Mouse (Mus musculus): ENCODE measurements at regions not wholly inside any gene's neighbourhood (a gene's known extent, or its start where the extent isn't known, plus 50 kb on each side); places are given as distances from the start of the nearest gene placed in this dataset.

DNA sequence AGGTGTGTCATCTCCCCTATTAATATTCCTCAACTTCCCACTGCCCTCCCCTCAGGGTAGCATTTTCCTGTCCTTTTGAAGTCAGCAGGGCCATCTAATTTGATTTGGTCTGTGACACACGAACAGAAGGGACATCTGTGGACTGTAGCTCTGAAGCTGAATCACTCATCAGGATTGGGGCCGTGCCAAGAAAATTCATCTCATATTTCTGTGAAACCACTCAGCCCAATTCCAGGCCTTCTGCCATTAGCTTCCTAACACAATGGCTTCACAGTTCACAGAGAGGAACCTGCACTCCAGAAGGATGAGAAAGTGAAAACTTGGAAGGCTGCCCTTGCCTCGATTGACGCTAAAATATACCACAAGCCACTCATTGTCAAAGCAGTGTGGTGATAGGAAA is 86.1 kb downstream of the Abhd5 start:
- DNase-seq: peak in 1 of 2 experiments; percentile 8

DNA sequence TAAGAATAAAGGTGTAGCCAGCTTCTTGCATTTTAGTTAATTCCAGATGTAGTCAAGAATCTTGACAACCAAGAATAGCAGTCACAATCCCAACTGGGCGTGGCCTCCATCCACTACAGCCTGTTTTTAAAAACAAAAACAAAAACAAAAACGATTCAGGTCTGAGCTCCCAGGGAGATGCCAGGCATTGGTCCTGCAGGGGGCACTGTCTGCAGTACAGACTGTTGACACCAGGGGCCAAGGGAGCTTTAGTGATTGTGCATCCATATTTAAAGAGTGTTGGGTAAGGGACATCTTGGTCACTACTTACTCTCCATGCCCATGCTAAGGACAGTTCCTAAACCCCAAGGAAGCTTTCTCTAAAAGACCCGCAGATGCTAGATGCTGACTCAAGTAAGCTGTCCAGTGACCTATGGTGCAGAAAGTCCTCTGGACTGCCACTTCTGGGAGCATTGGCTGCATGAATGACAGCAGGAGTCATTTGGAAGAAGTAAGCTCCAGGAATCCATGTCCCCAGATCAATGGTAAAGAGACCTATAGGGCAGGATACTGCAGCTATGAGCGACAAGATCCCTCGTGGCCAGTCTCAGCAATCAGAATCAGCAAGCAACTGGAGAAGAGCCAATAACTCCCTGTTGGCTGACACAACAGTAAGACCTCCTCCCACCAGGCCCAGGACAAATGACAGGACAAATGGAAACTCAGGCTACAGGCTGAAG is 95.1 kb downstream of the Abhd5 start:
- no peak for DNase-seq

DNA sequence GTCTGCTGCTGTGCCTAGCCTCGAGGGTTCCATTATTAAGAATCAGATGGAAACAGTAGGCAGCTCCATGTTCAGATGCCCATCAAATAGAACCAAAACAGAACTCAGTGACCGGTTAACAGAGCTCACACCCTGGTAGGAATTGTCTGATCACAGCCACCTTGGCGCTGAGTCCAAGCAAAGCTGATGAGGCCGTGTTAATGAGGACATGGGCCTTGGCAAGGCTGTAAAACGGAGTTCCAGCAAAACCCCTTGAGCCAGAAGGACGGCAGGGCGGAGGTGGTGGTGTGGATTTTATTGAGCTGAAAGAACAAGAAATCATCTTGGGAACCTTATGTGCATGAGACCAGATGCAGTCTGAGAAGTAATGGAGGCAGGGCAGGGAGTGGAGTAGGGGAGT is 96.2 kb downstream of the Abhd5 start:
- DNase-seq: no peak

DNA sequence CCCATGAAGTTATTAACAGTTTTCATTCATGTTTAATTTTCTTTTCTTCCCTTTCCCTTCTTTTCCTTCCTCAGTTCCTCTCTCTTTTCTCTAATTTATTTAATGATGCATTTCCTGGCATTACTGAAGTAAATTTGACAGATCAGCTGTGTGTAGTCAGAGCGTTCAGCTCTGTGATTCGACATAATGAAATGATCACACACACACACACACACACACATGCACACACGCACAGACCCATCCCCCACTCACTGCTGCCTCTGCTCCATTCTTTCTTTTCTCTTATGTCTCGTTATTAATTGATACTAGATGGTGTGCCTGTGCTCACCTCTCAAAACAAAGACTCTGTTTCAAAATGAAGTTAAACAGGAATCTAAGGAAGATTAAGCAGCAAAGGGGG is 96.9 kb downstream of the Abhd5 start:
- DNase-seq: peak in 1 of 2 experiments; percentile 14

DNA sequence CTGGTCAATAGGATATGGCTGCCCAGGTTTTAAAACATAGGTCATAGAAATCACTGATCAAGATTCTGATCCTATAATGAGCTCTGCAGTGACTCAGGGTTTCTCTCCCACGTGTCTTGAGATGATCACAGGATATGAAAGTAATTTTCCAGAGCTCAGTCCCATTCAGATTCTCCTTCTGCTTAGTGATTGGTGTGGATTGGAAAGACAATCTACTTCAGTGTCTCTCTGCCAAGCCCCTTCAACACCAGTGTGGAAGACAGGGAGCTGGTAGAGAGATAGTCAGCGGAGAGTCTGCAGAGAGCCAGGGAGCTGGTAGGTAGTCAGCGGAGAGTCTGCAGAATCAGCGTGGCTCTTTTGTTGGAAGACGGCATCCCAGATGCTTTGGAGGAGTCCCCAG is 99.1 kb downstream of the Abhd5 start:
- no peak for DNase-seq

DNA sequence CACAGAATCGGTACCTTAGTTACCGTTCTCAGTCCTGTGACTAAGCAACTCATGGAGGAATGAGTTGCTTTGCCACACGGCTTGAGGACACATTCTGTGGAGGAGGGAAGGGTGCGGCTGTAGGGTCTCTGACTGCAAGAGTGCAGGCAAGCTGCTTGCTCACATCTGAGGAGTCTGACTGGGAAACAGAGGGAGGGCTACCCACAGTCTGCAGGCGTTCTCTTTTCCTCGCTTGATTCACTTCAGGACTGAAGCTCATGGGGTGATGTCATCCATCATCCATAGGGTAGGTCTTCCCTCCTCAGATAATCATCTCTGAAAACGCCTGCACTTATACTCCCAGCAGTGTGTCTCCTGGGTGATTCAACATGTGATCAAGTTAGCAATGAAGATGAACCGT is 103.9 kb downstream of the Abhd5 start:
- DNase-seq: no peak

DNA sequence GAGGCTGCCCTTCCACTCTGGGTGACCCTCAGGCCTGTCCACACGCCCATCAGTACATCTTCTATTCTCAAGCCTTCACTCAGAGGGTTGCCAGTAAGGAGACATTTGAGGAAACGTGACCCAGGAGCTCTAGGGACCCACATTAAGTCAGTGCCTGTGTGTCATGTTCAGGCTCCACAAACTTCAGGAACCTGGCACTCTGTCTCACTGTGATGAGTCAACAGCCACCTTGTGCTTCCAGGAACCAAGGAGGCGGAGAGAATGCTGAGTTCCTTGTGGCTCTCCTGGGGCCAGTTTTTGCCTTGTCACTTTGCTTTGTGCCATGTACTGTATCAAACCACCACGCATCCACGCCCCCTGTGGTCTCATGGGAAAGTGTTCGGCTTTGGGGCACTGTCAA is 104.4 kb downstream of the Abhd5 start:
- DNase-seq: no peak

DNA sequence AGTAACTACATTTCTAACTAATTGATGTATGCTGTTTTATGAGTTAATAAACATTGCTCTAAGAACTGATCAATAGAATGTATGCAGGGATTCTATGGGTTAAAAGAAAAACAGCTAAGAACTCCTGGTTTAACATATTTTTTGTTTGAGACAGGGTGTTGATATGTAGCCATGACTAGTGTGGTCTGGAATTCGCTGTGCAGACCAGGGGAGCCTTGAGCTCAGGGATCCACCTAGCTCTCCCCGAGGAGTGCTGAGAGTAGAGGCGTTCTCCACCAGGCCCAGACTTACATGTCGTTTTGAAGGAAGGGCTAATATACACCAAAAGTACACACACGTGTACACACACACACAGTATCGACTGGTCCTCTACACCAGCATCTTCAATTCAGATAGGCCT is 108.1 kb downstream of the Abhd5 start:
- no peak for DNase-seq

DNA sequence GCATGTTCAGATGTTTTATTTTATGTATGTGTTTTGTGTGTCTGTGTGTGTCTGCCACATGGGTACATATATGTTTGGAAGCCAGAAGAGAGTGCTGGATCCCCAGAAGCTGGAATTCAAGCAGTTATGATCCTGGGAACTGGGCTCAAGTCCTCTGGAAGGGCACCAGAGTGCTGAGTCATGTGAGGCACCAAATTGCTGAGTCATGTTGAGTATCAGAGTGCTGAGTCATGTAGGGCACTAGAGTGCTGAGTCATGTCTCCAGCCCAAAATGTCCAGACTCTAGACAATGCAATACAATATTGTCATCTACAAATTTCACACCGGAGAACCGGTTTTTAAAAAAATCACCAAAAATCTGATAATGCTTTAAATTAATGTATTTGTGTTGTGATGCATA is 120.1 kb downstream of the Abhd5 start:
- DNase-seq: no peak

DNA sequence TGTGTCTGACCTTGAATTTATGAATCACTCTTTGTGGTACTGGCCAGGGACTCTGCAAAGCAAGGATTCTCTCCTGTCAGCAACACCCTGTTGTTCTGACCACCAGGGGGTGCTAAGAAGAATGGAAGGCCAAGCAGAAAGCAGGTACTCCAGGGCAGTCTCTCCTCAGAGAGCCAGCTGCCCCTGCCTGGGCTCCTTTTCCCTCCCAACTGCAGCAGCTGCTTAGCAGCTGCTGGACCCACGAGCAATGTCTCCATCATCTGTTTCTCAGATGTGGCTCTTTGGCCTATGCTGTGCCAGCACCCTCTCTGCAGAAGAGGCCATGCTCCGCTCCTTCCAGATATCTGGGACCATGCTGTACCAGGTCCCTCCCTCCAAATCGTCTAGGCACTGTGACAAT is 124.9 kb downstream of the Abhd5 start:
- peak; percentile 63 to 71 for DNase-seq

DNA sequence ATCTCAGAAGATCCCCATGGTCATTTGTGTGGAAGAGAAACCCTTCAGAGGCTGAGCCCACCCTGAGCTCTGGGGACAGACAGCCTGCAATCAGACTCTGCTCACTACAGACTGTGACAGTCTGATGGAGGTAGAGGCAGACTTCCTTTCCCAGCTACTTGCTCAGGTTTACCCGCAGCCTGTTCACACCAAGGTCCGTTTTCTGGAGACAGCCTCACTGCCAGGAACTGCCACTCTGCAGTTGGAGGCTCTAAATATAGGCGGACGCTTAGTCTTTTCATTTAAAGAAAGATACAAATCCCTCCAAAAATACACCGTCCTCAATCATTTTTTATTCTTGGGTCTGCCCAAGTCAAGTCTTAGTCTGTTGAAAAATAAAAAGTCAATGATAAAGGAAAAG is 135.6 kb downstream of the Abhd5 start:
- DNase-seq: no peak

DNA sequence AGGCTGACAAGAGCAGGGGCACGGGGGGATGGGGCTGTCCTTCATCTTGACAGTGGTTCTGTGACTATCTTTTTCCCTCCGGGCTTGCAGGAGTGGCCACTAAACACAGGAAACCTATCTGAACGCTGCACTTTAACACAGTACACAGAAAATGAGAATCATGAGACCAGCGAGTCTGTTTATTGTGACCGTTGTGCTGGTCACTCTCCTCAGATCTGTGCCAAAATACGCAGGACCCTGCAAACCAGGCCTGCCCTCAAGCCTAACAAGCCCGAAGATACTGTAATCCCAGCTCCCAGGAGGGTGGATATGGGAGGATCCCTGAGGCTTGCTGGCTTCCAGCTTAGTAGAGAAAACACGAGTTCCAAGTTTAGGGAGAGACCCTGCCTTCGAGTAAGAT is 143.3 kb downstream of the Abhd5 start:
- no peak for DNase-seq

DNA sequence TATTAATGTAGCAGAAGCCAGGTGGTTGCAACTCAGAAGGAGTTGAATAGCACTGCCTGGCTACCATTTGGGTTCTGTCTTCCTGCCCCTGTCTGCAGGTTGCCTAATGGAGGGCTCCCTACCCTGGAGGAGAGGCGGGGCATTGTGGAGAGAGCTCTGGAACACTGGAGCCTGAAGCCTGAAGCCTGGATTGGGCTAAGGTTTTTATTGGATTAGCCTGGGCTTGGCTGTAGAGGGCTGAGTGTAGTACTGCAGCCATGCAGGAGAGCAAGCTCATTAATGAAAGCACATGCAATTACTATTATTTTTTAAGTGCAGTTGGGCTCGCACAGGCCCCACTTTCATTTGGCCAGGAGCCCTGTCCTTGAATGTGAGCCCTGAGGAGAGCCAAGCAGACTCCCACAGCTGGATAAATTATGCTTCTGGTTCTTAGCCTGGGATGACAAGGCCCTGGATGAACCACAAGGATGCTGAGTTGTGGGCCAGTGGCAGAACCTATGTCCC is 145.1 kb downstream of the Abhd5 start:
- peak in 1 of 2 experiments; percentile 5 for DNase-seq

DNA sequence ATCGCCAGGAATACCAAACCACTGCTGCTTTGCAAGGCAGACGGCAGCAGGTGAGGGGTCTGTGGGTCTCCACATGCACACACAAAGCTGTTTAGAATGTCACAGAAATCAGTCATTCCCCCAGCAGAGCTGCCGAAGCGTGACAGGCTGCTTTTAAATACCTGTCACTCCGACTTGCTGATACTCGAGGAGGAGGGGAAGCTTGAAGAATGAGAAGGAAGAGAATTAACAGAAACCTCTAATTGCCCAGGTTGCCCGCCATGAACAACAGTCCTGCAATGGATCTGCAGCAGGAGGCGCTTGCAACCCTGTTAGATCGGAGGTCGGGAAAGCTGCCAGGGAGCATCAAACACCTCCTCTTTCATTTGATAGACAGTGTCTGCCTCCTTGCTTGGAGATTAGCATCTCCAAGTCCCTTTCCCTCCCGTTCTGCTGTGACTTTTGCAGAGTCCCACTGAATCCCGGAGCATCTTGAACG is 150.5 kb downstream of the Abhd5 start:
- DNase-seq: peak in 1 of 2 experiments; percentile 6

DNA sequence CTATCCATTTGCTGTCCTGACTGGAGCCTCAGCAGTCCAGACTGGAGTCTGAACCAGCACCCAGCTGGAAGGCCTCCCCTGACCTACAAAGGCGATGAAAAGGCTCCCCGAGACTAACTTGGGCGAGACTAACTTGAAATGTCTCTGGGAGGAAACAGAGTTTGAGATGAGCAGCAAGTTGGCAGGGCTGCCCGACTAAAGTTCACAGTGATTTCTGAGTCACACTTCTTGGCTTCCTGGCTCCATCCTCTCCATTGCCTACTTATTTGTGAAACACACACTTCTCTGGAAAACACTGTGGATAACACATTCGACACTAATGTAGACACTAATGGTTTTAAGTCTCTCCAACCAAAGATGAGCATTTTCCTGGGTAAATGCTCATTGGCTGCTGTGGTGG is 170.2 kb downstream of the Abhd5 start:
- no peak for DNase-seq

DNA sequence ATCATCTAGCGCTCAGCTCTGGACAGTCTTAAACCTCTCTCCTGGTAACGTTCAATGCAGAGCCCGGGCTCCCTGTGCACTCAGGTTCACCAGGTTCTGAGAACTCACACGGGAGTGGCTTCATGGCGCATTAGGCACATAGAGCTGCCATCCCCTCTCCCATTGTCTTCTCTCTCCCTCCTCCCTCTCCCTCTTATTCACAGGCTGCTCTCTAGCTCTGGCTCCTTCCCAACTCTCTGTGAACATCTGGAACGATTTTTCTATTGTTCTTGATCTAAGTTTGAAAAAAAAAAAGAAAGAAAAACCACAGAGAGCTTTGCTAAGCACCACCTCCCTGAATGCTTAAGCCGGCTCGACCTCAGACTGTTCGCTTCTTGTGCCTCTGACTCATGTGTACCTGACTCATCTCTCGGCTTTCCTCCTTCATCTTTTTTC is 174.2 kb downstream of the Abhd5 start:
- DNase-seq: no peak

DNA sequence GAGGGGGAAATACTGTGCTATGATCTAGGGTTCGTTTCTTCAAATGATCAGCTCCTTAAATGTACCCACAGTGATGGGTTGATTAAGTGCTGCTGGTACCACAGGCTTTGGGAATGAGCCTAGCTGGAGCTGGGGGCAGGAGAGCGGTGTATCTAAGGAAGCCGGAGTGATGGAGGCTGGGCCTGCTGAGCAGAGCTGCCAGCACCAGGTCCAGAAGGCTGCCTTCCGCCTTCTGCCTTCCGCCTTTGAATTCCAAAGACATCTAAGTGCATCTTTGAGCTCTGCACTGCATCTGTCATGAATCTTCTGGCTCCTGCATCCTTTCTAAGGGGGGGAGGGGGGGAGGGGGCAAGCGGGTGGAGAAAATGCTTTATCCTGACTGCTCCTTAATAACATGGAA is 176.9 kb downstream of the Abhd5 start:
- no peak for DNase-seq

DNA sequence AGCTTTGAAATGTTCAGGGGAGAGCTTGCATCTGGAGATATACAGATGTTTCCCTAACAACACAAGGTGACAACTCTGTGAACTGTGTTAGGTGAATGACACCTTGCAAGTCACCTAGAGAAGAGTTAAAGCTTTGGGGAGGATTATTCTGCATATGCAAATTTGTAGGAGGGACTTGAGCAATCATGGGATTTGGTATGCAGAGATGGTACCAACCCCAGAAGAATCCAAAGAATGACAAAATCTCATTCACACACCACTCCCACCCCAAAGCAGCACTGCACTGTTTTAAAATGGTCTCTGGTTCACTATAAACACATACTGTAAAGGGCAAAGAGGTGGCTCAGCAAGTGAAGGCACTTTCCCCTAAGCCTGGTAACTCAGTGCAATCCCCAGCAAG is 178.3 kb downstream of the Abhd5 start:
- DNase-seq: no peak

DNA sequence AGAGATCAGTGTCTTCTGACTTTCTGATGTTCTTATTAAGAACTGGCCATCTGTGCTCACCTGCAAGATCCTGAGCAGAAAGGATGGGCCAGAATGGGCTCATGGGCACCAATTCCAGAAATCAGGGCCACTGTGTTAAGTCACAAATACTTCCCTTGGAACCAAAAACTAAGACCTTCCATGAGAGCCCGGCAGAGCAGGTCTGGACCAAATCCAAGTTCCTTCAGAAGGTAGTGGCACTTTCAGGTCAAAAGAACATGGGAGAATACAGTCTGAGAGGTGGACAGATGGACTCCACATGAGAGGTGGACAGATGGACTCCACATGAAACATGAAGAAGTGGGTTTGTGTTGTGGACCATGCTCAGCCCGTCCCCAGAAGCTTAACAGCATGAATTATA is 180.4 kb downstream of the Abhd5 start:
- no peak for DNase-seq

DNA sequence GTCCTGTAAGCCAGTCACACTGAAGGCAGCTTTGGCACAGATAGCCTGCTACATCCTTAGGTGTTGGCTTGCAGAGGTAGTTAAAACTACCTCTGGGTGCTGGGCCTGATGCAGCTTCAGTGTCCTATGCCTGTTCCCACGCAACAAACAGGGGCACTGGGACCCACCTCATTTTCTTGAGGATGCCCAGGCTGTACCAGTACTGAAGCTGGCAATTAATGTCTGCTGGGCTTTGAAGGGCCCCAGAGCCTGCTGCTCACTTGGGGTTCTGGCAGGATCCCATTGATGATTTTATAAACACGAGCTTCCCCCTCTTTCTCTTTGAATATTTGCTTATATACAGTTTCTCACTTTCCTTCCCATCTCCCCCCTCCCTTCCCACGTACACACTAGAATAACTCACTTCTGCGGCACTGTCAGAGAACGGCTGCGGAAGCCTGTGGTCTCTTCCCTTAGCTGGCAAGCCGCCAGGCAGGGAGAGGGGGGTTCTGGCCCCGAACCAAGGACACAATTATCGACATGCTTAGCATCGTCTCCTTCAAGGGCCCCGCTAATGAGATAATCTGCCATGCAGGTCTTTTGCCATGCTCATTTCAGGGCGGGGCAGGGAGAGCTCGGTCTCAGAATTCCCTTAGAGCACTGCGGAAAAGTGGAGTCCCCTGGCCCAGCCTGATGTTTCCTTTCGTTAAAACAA is 182.9 kb downstream of the Abhd5 start:
- DNase-seq: peak; percentile 11 to 14

DNA sequence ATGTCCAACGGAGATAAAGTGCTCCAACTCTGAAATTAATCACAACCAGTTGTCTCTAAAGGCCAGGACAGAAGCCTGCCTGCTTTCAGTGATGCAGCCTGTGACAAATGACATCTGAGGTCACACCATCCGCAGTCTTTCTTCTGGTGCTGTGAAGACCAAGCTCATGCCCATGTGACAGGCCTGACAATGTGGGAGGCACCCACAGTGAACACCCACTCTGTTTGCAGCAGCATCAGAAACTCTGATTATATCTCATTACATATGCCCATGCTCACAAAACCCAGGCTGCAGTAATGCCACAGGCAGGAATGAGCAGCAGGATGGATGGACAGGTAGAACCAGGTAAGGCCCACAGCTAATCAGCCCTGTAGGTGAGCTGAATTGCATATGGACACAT is 183.6 kb downstream of the Abhd5 start:
- no peak for DNase-seq

DNA sequence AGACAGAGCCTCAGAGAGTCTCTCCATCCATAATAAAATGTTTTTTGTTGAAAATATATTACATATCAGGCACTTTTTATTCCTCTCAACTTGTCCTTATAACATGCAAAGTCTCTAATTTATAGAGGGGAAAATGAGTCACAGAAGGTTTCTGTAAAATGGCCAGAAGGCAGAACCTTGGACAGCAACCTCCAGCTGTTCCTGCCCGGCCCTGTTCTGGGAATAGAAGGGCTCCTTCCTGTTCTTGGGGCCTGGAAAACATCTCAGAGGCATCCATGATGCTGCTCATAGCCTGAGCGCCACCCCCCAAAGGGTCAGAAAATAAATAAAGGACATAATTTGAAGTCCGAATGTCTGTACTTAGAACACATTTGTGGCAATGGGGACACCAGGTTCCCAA is 188.7 kb downstream of the Abhd5 start:
- peak; percentile 36 to 42 for DNase-seq

DNA sequence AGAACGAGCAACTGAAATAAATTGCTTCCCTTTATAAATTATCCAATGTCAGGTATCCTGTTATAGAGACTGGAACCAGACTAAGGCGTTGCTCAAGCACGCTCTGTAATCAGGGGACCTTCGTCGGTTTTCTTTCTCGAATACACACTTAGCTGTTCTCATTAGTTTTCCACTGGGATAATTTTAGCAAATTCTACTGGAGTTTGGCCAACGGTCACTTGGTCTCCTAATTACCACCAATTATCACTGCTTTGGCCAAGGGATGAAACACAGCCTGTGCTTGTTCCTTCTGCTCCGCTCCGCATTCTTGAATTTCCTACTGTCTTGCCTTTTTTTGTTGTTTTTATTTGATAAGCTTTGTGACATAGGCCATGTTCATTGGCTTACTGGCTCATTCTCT is 191.1 kb upstream of the Topaz1 start:
- no peak for DNase-seq

DNA sequence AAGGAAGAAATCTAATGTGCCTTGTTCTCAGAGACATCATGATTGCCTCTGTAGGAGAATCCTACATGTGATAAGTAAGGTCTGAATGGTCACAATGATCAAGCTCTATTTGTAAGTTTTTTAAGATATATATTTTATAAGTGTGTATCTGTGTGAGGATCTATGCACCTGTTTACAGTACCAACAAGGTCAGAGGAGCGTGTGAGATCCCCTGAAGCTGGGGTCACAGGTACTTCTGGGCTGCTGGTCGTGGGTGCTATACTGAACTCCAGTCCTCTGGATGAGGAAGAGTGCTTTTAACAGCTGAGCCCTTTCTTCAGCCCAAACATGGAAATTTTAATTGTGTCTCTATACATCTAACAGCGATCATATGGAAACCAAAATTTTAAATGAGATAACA is 181.1 kb upstream of the Topaz1 start:
- no peak for DNase-seq
